Mouse (Mus musculus): ENCODE results near the gene Plcb1. TPM values are rescaled to one million over a fixed set of nuclear protein-coding genes. Genes with fewer than 3 reads are reported as not detected.
"Not testable (repeated sequence)": the region's sequence is repeated elsewhere in the genome, so short reads cannot be mapped to it uniquely, and the experiment has no call there.

Gene Plcb1
- total RNA-seq, 2 experiments from 2014 or later = 2.1 TPM; not detected in 1

DNA sequence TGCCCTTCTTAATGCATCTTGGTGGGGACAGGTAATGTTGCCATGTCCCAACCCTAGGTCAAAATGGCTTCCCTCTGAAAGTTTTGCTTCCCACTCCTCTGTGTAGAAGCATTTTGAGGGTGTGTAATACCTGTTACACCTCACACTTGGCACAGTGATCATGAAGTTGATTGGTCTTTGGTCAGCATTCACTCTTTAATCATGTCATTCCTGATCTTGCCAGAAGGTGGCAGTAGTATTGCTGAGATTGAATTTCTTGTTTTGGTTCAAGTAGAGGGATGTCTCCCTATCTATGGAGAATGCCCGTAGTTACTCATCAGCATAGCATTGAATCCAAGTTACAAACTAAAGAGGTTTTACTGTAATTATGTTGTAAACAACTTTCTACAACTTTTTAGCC lies 575.9 kb downstream of the Plcb1 start:
- no peak for ATAC-seq (replicated peaks; ENCODE audit: low FRiP score, poor library complexity, severe bottlenecking)

DNA sequence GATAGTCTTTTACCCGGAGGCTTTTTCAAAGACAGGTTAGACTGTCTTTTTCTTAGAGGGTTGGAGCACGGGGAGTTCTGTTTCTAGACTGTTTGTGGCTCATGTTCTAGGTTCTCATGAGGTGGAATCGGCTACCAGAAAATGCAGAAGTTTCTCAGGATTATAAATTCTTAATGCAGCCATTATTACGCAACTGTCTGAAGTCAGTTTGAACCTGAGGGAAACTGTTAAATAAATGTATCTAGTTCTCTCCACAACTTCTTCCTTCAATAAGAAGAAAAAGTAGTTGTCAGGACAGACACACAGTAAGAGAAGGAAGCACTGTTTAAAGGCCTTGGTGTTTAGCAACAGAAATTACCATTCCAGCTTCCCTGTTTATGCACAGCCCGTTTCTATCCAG lies 577.1 kb downstream of the Plcb1 start:
- no peak for ATAC-seq (replicated peaks; ENCODE audit: low FRiP score, poor library complexity, severe bottlenecking)

DNA sequence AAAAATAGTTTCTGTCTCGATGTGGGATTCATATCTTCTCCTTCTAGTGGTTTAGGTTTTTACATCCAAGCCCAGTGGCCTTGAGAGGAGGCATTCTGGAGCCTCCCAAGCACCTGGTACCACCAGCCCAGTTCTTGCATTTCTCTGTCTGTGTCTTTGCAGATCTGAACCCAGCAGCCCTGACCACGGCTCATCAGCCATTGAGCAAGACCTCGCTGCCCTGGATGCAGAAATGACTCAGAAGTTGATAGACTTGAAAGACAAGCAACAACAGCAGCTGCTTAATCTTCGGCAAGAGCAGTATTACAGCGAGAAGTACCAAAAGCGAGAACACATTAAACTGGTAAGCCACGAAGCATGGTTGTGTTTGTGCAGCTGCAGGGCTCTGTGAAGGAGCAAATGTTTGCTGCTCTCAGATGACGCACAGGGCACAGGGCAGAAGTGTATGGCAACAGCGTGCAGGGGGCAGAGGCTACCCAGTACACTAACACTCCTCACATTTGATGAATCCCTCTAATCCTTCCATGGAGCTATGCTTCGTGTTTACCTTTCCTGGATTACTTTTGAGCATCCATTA lies 584.5 kb downstream of the Plcb1 start:
- no peak for ATAC-seq (replicated peaks; ENCODE audit: low FRiP score, poor library complexity, severe bottlenecking)

DNA sequence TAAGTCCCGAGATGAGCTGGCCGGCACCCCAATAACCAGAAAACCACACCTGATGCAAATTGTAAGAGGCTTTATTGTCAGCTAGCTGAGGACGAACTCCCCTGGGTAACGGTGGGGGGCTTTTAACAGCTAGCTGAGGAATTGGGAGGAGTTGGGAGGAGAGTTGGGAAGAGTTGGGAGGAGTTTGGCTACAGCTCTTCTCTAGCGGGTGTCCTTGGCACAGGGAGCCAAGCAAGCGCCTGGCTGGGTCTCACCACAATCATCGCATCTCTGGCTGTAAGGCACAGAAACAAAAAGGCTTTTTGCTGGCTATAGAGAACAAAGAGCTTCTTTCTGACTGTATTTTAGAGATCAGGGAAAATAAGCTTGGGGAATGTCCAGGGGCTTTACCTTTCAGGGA lies 594.9 kb downstream of the Plcb1 start:
- not testable (repeated sequence) for ATAC-seq (replicated peaks; ENCODE audit: low FRiP score, poor library complexity, severe bottlenecking)

DNA sequence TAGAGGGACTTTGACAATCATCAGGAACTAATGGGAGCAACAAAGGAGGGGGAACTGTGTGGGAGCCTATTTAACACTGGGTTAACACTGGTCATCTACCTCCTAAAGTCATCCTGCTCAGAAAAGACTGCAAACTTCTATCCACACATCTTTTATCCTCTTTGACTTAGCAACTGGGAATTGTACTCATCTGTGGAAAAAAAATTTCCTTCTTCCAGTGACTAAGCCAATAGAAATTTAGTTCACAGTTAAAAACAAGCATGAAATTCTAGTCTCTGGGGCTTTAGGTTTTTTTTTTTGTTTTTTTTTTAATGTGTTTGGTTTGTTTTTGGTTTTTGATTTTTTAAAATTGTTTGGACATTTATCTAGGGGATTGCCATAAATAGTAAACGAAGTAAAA lies 595.5 kb downstream of the Plcb1 start:
- no peak for ATAC-seq (replicated peaks; ENCODE audit: low FRiP score, poor library complexity, severe bottlenecking)

DNA sequence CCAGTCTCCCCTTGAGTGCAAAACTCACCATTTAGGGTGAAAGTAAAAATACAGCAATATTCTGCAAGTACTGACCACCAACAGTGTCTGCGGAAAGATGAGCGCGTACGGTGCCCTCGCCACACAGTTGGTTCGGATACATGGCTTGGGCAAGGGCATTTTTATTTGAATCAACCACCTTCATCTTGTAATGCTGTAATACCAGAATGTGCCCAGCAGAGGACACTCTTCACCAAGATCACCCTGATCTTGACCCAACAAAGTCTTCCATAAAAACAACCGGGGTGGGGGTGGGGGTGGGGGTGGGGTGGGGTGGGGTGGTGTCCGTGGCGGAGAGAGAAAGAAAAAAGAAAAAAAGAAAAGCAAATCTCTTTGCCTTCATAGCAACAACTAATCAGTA lies 602.1 kb downstream of the Plcb1 start:
- no peak for ATAC-seq (replicated peaks; ENCODE audit: low FRiP score, poor library complexity, severe bottlenecking)

DNA sequence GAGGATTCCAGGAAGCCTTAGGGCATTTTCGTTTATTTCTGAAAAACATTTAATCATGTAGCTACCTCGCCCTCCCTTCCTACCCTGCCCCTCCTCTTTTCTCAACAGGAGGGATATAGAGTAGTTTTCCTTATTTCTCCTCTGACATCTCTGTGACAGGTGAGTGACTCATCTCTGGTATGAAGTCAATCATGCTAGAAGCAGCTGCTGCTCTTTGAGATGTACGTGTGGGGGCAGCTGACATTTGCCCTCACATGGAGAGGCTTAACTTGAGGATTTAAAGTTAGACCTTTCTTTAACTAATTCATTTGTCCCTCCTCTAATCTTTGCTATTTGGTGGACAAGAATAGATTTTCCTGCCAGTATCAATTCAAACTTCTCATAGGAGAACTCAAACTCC lies 608.8 kb downstream of the Plcb1 start:
- ATAC-seq (replicated peaks; ENCODE audit: low FRiP score, poor library complexity, severe bottlenecking) = no peak

DNA sequence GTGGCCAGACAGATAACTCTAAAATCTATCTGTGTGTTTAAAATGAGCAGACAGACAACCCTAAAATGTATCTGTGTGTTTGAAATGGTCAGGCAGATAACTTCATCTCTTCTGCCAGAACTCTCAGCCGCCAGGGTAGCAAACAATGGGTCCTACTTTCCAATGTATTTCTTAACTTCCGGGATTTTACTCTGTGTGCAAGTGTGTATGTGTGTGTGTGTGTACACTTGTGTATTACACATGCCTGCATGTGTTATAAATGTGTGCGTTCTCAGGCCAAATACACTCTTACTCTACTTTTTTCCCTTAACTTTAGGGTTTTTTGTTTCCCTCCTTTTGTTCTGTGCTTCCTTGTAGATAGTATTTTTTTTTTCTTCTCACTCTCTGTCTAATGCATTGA lies 610.5 kb downstream of the Plcb1 start:
- ATAC-seq (replicated peaks; ENCODE audit: low FRiP score, poor library complexity, severe bottlenecking) = no peak

DNA sequence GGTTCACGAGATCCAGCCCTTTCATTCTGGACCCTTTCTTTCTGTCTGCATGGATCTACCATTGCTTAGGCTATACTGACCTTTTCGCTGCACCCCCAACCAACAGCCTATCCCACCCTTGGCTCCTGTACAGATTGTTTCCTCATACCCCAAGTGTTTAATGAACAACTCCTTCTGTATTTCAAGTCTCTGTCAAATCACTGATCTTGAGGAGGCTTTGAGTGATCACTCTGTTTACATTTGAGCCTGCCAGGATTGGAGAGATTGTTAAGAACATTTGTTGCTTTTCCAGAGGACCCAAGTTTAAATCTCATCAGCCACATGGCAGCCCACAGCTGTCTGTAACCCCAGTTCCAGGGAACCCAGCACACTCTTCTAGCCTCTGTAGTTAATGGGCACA lies 612.1 kb downstream of the Plcb1 start:
- no peak for ATAC-seq (replicated peaks; ENCODE audit: low FRiP score, poor library complexity, severe bottlenecking)

DNA sequence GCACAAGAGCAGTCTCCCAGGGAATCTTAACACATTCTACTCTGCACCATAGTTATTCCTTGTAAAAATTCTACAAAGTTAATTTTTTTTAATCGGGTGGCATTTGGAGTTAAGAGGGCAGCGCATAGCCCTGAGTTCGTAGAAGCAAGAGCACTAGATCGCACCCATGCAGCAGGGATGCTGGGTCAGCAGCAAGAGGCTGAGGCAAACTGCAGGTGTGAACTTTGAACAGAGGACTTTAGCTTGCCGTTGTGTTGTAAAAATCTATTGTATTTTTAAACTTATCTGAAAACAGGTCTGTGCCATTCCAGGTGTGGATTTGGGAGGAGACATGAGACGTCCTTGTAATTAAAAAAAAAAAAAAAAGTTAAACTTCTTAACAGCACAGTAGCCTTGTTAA lies 613.9 kb downstream of the Plcb1 start:
- ATAC-seq (replicated peaks; ENCODE audit: low FRiP score, poor library complexity, severe bottlenecking) = no peak

DNA sequence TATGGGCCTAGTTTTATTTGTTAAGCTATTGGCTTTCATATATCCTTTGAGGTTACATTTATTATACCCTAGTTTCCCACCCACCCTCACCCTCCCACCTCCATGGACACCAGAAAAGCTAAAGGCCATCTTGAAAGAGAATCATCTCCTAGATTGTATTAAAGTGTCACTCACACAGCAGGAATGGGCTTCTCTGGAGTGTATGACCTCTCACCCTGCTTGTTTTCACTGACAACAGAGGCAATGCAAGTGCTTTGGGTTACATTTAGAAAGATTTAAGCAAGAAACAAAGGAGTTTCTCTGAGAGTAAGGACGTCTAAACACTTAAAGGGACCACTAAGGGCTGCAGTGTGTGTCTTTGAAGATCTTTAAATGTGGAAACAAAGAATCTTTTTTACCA lies 617.0 kb downstream of the Plcb1 start:
- ATAC-seq (replicated peaks; ENCODE audit: low FRiP score, poor library complexity, severe bottlenecking) = no peak

DNA sequence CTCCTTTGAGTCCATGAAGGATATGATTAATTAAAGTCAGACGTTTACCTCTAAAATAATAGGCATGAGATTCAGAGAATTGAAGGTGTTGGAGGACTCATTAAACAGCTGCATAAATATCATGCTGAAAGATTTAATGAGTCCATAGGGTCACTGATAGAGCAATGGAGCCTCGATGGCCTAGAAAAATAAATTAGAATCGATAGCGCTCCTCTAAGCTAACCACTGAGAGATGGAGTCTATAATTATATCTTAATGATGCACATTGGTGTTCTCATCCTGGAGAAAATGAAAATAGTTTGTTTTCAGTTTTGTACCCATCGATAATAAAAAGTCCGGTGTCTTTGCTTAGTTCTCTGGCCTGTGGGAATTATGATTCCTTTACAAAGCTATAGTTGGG lies 617.5 kb downstream of the Plcb1 start:
- ATAC-seq (replicated peaks; ENCODE audit: low FRiP score, poor library complexity, severe bottlenecking) = no peak

DNA sequence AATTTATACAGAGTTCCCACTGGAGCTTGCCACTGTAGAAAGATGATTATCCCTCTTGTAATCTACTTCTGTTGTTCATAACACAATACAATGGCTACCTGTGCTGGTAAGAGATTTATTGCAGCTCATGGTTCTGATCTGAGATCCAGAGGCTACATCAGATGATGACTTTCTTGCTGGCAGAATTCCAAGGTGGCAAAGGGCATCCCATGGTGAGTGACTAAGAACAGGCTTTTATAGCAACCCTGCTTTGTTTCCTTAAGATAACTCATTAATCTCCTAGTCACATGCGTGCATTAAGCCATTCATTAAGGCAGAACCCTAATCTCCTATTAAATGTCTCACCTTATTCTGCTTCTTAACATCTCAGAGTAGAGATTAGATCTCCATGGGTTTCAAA lies 618.2 kb downstream of the Plcb1 start:
- no peak for ATAC-seq (replicated peaks; ENCODE audit: low FRiP score, poor library complexity, severe bottlenecking)

DNA sequence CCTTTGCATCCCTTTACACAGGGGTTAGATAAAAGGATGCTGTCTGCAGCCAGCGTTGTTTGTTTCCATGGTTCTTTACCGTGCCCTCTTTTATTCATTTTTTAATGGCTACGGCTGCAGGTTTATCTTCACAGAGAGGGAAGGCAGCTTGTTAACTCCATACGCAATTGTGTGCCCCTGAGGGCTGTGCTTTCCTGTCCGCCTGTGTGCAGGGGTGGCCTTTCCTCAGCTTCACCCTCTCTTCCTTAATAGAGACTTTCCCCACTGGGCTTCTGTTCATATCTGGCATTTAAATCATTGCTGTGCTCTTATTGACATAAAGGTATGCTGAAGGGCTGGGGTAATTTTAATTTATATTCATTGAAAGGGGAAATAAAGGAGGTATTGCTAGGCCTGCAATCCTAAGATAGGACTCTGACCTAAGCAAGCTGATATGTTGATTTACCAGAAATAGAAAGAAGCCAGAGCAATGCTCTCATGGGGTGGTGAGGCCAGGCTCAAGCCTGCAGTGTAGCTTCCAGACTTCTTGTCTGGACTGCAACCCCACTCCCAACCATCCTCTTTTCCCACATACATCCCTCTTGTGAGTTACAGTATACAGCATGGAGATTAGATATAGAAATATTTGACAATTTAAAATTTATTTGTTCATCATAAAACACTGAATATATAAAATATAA lies 623.7 kb downstream of the Plcb1 start:
- ATAC-seq (replicated peaks; ENCODE audit: low FRiP score, poor library complexity, severe bottlenecking) = no peak

DNA sequence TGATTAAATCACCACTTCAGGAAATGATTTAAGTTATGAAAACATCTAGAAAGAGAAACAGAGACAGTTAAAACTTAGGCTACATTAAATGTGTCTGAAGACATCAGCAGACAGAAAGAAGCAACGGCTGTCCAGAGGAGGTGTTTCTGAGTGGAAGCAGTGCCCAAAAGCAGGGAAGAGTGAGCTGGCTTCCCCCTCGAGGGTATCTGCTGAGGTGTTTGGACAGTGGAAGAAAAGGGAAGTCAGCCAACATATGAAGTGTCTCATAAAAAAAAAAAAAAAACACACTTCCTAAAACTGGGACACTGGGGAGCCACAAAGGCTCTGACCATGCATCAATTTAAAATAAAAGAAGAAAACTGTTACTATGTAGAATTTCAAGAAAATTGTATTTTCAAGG lies 625.8 kb downstream of the Plcb1 start:
- no peak for ATAC-seq (replicated peaks; ENCODE audit: low FRiP score, poor library complexity, severe bottlenecking)

DNA sequence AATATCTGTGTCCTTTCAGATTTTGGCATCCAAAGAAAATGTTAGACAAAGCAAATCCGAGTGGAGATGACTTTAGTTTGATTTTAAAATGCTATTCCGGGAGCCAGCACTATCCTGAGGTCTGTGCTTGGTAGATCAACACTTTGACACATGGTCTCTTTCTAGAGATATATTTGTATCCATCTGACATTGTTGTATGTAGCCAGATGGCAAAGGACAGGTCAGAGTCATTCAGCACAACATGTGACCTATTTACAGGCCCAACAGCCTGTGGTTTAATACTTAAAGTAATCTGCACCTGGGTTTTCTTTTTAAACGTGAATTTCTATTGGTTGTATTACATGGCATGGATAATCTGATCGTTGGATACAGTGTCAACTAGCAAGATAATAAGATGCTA lies 629.3 kb downstream of the Plcb1 start:
- ATAC-seq (replicated peaks; ENCODE audit: low FRiP score, poor library complexity, severe bottlenecking) = no peak

DNA sequence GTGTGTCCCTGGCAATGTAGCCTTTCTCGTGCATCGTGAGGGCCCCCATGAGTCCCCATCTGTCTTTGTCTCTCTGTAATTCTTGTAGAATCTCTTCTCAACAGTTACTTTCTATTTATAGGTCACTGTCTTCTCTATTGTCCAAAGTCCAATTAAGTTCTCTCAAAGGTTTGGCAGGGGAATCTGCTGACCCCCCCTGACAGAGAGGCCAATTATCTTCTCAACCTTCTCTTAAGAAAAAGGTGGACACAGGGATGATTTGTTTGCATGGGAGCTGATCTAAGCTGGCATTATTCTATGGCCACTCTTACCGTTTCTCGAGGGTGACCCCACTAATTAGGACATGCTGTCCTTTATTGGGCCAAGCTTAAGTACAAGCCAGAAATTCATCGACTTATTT lies 633.4 kb downstream of the Plcb1 start:
- ATAC-seq (replicated peaks; ENCODE audit: low FRiP score, poor library complexity, severe bottlenecking) = no peak

DNA sequence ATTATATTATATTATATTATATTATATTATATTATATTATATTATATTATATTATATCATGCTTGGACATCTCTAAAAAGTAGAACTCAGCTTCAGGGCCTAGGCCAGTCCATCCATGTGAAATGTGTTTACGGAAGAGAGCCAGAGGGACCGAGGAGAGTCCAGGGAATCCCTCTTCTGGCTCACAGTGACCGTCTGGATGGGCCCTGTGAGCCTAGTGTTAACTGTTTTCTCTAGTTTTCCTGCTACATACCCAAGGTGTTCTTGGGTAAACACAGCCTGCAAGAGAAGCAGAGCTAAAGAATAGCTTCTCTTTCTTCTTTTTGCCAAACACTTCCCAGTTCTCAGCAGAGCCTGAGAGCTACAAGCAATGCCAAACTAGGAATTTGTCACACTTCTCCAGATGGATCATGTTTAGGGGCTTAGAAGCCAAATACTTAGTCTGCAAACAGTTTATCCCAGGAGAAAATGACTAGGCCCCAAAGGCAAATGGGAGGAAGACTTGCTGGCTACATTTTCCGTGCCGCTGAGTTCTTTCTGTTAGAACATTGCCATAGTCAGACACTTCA lies 649.2 kb downstream of the Plcb1 start:
- ATAC-seq (replicated peaks; ENCODE audit: low FRiP score, poor library complexity, severe bottlenecking) = no peak

DNA sequence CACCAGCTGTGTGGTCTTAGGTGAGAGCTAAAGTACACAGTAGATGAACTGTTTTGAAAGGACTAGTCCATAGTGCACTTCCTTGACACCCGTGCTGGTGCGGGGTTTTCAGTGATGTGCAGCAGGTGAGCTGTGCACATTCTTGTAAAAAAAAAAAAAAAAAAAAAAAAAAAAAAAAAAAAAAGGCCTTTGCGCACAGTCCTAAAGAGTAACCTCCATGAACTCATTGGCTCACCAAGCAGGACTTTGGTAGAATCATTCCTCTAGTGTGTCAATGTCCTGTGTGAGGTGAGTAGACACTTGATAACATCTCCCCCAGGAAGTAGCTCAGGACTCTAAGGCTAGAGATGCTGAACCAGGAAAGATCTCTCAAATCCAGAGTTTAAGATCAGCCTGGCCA lies 653.2 kb downstream of the Plcb1 start:
- ATAC-seq (replicated peaks; ENCODE audit: low FRiP score, poor library complexity, severe bottlenecking) = no peak

DNA sequence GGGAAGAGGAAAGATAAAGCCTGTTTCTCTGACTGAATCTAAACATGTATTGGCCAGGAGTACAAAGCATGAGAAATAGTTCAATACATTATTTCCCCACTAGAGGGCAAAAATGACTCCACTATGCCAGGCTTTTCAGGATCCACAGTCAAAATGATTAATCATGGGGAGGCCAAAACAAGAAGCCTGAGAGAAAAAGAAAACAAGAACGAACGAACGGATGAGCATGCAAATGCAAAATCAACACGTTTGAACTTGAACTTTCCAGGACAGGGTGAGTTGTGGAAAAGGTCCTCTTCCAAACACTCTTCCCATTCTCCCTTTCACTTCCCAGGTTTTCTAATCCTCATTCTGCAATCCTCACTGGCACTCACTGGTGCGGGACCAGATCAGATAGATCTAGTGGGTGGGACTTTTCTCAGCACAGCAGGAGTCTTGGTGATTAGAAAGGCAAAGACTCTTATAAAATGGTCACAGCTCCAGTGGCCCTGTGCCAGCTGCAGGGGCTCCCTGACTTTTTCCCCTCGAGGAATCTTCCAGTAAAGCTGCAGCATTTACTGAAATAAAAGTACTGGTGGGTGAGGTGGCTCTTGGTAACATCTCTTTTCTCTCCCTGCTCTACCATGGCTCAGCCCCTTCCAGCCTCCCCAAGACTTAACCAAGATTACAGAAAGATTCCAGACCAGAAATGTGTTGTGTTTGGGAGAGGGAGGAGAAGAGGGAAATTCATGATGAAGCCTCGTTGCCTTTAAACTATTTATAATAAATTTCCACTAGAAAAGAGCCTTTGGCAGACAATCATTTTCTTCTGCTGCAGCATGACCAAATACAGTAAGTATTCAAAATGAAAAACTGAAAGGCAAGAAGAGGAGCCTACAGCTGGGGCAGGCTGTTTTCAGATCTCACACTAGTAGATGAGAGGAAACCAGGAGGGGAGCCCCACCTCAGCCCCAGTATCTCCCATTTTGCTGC lies 654.0 kb downstream of the Plcb1 start:
- ATAC-seq (replicated peaks; ENCODE audit: low FRiP score, poor library complexity, severe bottlenecking) = 0 out of 2 replicates have a peak, but pooled peaks have one; percentile 25

DNA sequence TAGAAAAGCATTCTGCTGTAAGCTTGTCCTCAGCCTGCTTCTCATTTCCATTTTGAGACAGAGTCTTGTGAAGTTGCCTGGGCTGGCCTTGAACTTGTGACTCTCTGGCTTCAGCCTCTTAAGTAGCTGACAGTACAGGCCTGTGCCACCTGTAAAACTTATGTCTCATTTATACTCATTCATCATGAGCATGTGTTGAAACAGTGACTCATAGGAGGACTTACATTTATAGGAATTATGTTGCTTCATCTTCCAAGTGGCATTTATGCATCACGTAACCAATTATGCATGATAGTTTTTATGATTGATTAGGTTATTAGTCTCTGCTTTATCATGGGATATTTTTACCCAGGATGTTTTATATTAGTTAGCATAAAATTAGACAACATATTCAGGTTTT lies 667.7 kb downstream of the Plcb1 start:
- no peak for ATAC-seq (replicated peaks; ENCODE audit: low FRiP score, poor library complexity, severe bottlenecking)
